Mouse (Mus musculus): ENCODE measurements around the gene Bex4. TPM values are rescaled to one million over a fixed set of nuclear protein-coding genes. Genes with fewer than 3 reads are reported as not detected.
"Not testable (repeated sequence)": the region's sequence is repeated elsewhere in the genome, so short reads cannot be mapped to it uniquely, and the experiment has no call there.

Gene Bex4
- total RNA-seq (2021) = 10 to 100 TPM; 21.0 to 22.0 TPM

GRCm38 (mm10) chrX:136138827-136139639 is at the start of gene Bex4:
Bex4 (plus strand) TSS chrX:136138996.
- not testable (repeated sequence) for DNase-seq (ENCODE audit: extremely low spot score in 1 of 2, low spot score in 1 of 2)

GRCm38 (mm10) chrX:136092497-136093279 is 46.1 kb upstream of the Bex4 start:
- no peak for DNase-seq (ENCODE audit: extremely low spot score in 1 of 2, low spot score in 1 of 2)

GRCm38 (mm10) chrX:136094421-136094820 is 44.4 kb upstream of the Bex4 start:
- DNase-seq (ENCODE audit: extremely low spot score in 1 of 2, low spot score in 1 of 2) = no peak

GRCm38 (mm10) chrX:136104046-136104723 is 34.6 kb upstream of the Bex4 start:
- DNase-seq (ENCODE audit: extremely low spot score in 1 of 2, low spot score in 1 of 2) = no peak

GRCm38 (mm10) chrX:136104724-136105088 is 34.1 kb upstream of the Bex4 start:
- DNase-seq (ENCODE audit: extremely low spot score in 1 of 2, low spot score in 1 of 2) = no peak

GRCm38 (mm10) chrX:136107942-136108341 is 30.9 kb upstream of the Bex4 start:
- DNase-seq (ENCODE audit: extremely low spot score in 1 of 2, low spot score in 1 of 2) = peak in 1 of 2 experiments; percentile 74

GRCm38 (mm10) chrX:136115015-136115414 is 23.8 kb upstream of the Bex4 start:
- DNase-seq (ENCODE audit: extremely low spot score in 1 of 2, low spot score in 1 of 2) = no peak

GRCm38 (mm10) chrX:136115419-136115961 is 23.3 kb upstream of the Bex4 start:
- DNase-seq (ENCODE audit: extremely low spot score in 1 of 2, low spot score in 1 of 2) = peak in 1 of 2 experiments; percentile 53

- DNase-seq (ENCODE audit: extremely low spot score in 1 of 2, low spot score in 1 of 2) = no peak
These were observed 11.6 kb upstream of the Bex4 start for GRCm38 (mm10) chrX:136127038-136127743.

GRCm38 (mm10) chrX:136127744-136128064 is 11.1 kb upstream of the Bex4 start:
- DNase-seq (ENCODE audit: extremely low spot score in 1 of 2, low spot score in 1 of 2) = peak; percentile 35 to 62

GRCm38 (mm10) chrX:136135559-136135958 is 3.2 kb upstream of the Bex4 start:
- no peak for DNase-seq (ENCODE audit: extremely low spot score in 1 of 2, low spot score in 1 of 2)

- not testable (repeated sequence) for DNase-seq (ENCODE audit: extremely low spot score in 1 of 2, low spot score in 1 of 2)
These were observed 826 bp downstream of the Bex4 start for GRCm38 (mm10) chrX:136139640-136140004.

- no peak for DNase-seq (ENCODE audit: extremely low spot score in 1 of 2, low spot score in 1 of 2)
These were observed 2.6 kb downstream of the Bex4 start for GRCm38 (mm10) chrX:136141385-136141784.

GRCm38 (mm10) chrX:136143711-136144110 is 4.9 kb downstream of the Bex4 start:
- DNase-seq (ENCODE audit: extremely low spot score in 1 of 2, low spot score in 1 of 2) = no peak

- DNase-seq (ENCODE audit: extremely low spot score in 1 of 2, low spot score in 1 of 2) = no peak
These were observed 5.4 kb downstream of the Bex4 start for GRCm38 (mm10) chrX:136144195-136144594.

- no peak for DNase-seq (ENCODE audit: extremely low spot score in 1 of 2, low spot score in 1 of 2)
These were observed 31.8 kb downstream of the Bex4 start for GRCm38 (mm10) chrX:136170625-136171024.

- peak; percentile 17 to 18 for DNase-seq (ENCODE audit: extremely low spot score in 1 of 2, low spot score in 1 of 2)
These were observed 32.7 kb downstream of the Bex4 start for GRCm38 (mm10) chrX:136171189-136172117.

GRCm38 (mm10) chrX:136172118-136172551 is 33.3 kb downstream of the Bex4 start, which contains the start of gene Tceal8:
Tceal8 (minus strand) TSS chrX:136172342.
- peak; percentile 28 to 49 for DNase-seq (ENCODE audit: extremely low spot score in 1 of 2, low spot score in 1 of 2)

GRCm38 (mm10) chrX:136172786-136173185 is 34.0 kb downstream of the Bex4 start:
- no peak for DNase-seq (ENCODE audit: extremely low spot score in 1 of 2, low spot score in 1 of 2)

All from layer of hippocampus, postnatal 25 days (tissue).